Mouse (Mus musculus): ENCODE measurements around the gene Habp4. TPM values are rescaled to one million over a fixed set of nuclear protein-coding genes. Genes with fewer than 3 reads are reported as not detected.

Gene Habp4
- polyA plus RNA-seq, 1 experiment = 32.5 TPM

DNA sequence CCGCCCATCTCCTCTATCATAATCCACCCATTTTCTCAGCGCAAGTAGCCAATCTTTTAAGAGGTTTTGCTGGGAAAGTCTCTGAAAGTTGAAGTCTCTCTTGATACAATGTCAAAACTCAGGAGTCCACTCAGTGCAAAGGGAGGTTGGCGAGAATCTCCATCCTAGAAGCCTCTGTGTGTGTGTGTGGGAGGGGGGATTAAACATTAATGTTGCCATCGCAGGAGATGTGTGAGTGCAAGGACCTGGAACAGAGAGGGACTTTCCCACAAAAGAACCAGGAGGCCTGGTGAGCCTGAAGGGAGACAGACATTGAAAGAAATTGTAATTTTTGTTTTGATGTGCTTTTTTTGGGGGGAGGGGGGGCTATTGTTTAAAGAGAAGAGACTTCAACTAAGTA, 36.7 kb downstream of the Habp4 start:
- H3K4me2 ChIP-seq (ENCODE audit: low read depth) = no peak overlapping the region
- no peak overlapping the region for H3ac ChIP-seq (ENCODE audit: control insufficient read depth, insufficient read length)
- no peaks in the 10 kb centered on the region for H3K79me2 ChIP-seq (ENCODE audit: control insufficient read depth, insufficient read depth)
- peaks cover 3% of the 10 kb centered on the region for H3K36me3 ChIP-seq (ENCODE audit: control insufficient read depth, insufficient read depth)
- no peak overlapping the region for H3K4me3 ChIP-seq
- no peaks in the 10 kb centered on the region for H3K27me3 ChIP-seq (ENCODE audit: control insufficient read depth, insufficient read depth, insufficient read length)
- TF ChIP-seq POLR2AphosphoS2 (IDR thresholded peaks at IDR 0.05; ENCODE audit: insufficient read length, low read depth) = no peak
- TF ChIP-seq TCF12 (IDR thresholded peaks at IDR 0.05; ENCODE audit: insufficient read depth, poor library complexity, severe bottlenecking) = no peak
- TF ChIP-seq REST (IDR thresholded peaks at IDR 0.05; ENCODE audit: insufficient read depth, insufficient read length) = no peak
- TF ChIP-seq MYOG (IDR thresholded peaks at IDR 0.05; ENCODE audit: control insufficient read depth in 1 of 3, insufficient read depth in 1 of 3, insufficient read length in 2 of 3, low read depth in 2 of 3) = no peak
- TF ChIP-seq MAX (IDR thresholded peaks at IDR 0.05; ENCODE audit: low read depth) = no peak
- no peak for TF ChIP-seq CEBPB (IDR thresholded peaks at IDR 0.05; ENCODE audit: insufficient read depth, poor library complexity, severe bottlenecking)
- no peak for TF ChIP-seq POLR2A (IDR thresholded peaks at IDR 0.05; ENCODE audit: insufficient read length, low read depth)
- TF ChIP-seq MYOD1 (IDR thresholded peaks at IDR 0.05; ENCODE audit: control insufficient read depth in 1 of 3, insufficient read length in 2 of 3, low read depth in 2 of 3) = no peak
- TF ChIP-seq E2F4 (IDR thresholded peaks at IDR 0.05; ENCODE audit: insufficient read depth) = no peak
- TF ChIP-seq USF1 (IDR thresholded peaks at IDR 0.05; ENCODE audit: low read depth) = no peak
- TF ChIP-seq TCF3 (IDR thresholded peaks at IDR 0.05; ENCODE audit: insufficient read length, low read depth) = no peak
- TF ChIP-seq SRF (IDR thresholded peaks at IDR 0.05; ENCODE audit: control insufficient read depth, insufficient read length, low read depth) = no peak

GRCm38 (mm10) chr13:64200911-64201310, 39.3 kb downstream of the Habp4 start:
- Histone ChIP-seq H3K79me2 (ENCODE audit: control insufficient read depth, insufficient read depth) (no peaks in the 10 kb centered on the region), H3K4me2 (ENCODE audit: low read depth) (no peak overlapping the region), H3ac (ENCODE audit: control insufficient read depth, insufficient read length) (no peak overlapping the region), H3K36me3 (ENCODE audit: control insufficient read depth, insufficient read depth) (peaks cover 3% of the 10 kb centered on the region), H3K27me3 (ENCODE audit: control insufficient read depth, insufficient read depth, insufficient read length) (no peaks in the 10 kb centered on the region), H3K4me3 (no peak overlapping the region)
- no peak for TF ChIP-seq CEBPB (IDR thresholded peaks at IDR 0.05; ENCODE audit: insufficient read depth, poor library complexity, severe bottlenecking)
- TF ChIP-seq E2F4 (IDR thresholded peaks at IDR 0.05; ENCODE audit: insufficient read depth) = no peak
- no peak for TF ChIP-seq POLR2A (IDR thresholded peaks at IDR 0.05; ENCODE audit: insufficient read length, low read depth)
- no peak for TF ChIP-seq REST (IDR thresholded peaks at IDR 0.05; ENCODE audit: insufficient read depth, insufficient read length)
- TF ChIP-seq MYOD1 (IDR thresholded peaks at IDR 0.05; ENCODE audit: control insufficient read depth in 1 of 3, insufficient read length in 2 of 3, low read depth in 2 of 3) = no peak
- no peak for TF ChIP-seq SRF (IDR thresholded peaks at IDR 0.05; ENCODE audit: control insufficient read depth, insufficient read length, low read depth)
- TF ChIP-seq TCF3 (IDR thresholded peaks at IDR 0.05; ENCODE audit: insufficient read length, low read depth) = no peak
- TF ChIP-seq MAX (IDR thresholded peaks at IDR 0.05; ENCODE audit: low read depth) = no peak
- no peak for TF ChIP-seq POLR2AphosphoS2 (IDR thresholded peaks at IDR 0.05; ENCODE audit: insufficient read length, low read depth)
- TF ChIP-seq MYOG (IDR thresholded peaks at IDR 0.05; ENCODE audit: control insufficient read depth in 1 of 3, insufficient read depth in 1 of 3, insufficient read length in 2 of 3, low read depth in 2 of 3) = no peak
- no peak for TF ChIP-seq TCF12 (IDR thresholded peaks at IDR 0.05; ENCODE audit: insufficient read depth, poor library complexity, severe bottlenecking)
- TF ChIP-seq USF1 (IDR thresholded peaks at IDR 0.05; ENCODE audit: low read depth) = no peak

GRCm38 (mm10) chr13:64204726-64205125, 43.1 kb downstream of the Habp4 start:
- H3K36me3 ChIP-seq (ENCODE audit: control insufficient read depth, insufficient read depth) = peaks cover 4% of the 10 kb centered on the region
- H3K79me2 ChIP-seq (ENCODE audit: control insufficient read depth, insufficient read depth) = no peaks in the 10 kb centered on the region
- no peak overlapping the region for H3K4me3 ChIP-seq
- TF ChIP-seq POLR2AphosphoS2 (IDR thresholded peaks at IDR 0.05; ENCODE audit: insufficient read length, low read depth) (no peak), REST (IDR thresholded peaks at IDR 0.05; ENCODE audit: insufficient read depth, insufficient read length) (no peak), POLR2A (IDR thresholded peaks at IDR 0.05; ENCODE audit: insufficient read length, low read depth) (no peak), E2F4 (IDR thresholded peaks at IDR 0.05; ENCODE audit: insufficient read depth) (no peak), MYOG (IDR thresholded peaks at IDR 0.05; ENCODE audit: control insufficient read depth in 1 of 3, insufficient read depth in 1 of 3, insufficient read length in 2 of 3, low read depth in 2 of 3) (no peak), SRF (IDR thresholded peaks at IDR 0.05; ENCODE audit: control insufficient read depth, insufficient read length, low read depth) (no peak), TCF3 (IDR thresholded peaks at IDR 0.05; ENCODE audit: insufficient read length, low read depth) (no peak), MYOD1 (IDR thresholded peaks at IDR 0.05; ENCODE audit: control insufficient read depth in 1 of 3, insufficient read length in 2 of 3, low read depth in 2 of 3) (no peak), USF1 (IDR thresholded peaks at IDR 0.05; ENCODE audit: low read depth) (no peak), CEBPB (IDR thresholded peaks at IDR 0.05; ENCODE audit: insufficient read depth, poor library complexity, severe bottlenecking) (no peak), MAX (IDR thresholded peaks at IDR 0.05; ENCODE audit: low read depth) (no peak)
- H3K27me3 ChIP-seq (ENCODE audit: control insufficient read depth, insufficient read depth, insufficient read length) = no peaks in the 10 kb centered on the region
- no peak overlapping the region for H3K4me2 ChIP-seq (ENCODE audit: low read depth)
- H3ac ChIP-seq (ENCODE audit: control insufficient read depth, insufficient read length) = no peak overlapping the region

GRCm38 (mm10) chr13:64205186-64205585, 43.6 kb downstream of the Habp4 start:
- H3K79me2 ChIP-seq (ENCODE audit: control insufficient read depth, insufficient read depth) = no peaks in the 10 kb centered on the region
- no peaks in the 10 kb centered on the region for H3K27me3 ChIP-seq (ENCODE audit: control insufficient read depth, insufficient read depth, insufficient read length)
- peaks cover 4% of the 10 kb centered on the region for H3K36me3 ChIP-seq (ENCODE audit: control insufficient read depth, insufficient read depth)
- no peak overlapping the region for H3ac ChIP-seq (ENCODE audit: control insufficient read depth, insufficient read length)
- TF ChIP-seq POLR2AphosphoS2 (IDR thresholded peaks at IDR 0.05; ENCODE audit: insufficient read length, low read depth) (no peak), MAX (IDR thresholded peaks at IDR 0.05; ENCODE audit: low read depth) (no peak), SRF (IDR thresholded peaks at IDR 0.05; ENCODE audit: control insufficient read depth, insufficient read length, low read depth) (no peak), REST (IDR thresholded peaks at IDR 0.05; ENCODE audit: insufficient read depth, insufficient read length) (no peak), MYOD1 (IDR thresholded peaks at IDR 0.05; ENCODE audit: control insufficient read depth in 1 of 3, insufficient read length in 2 of 3, low read depth in 2 of 3) (no peak), CEBPB (IDR thresholded peaks at IDR 0.05; ENCODE audit: insufficient read depth, poor library complexity, severe bottlenecking) (no peak), E2F4 (IDR thresholded peaks at IDR 0.05; ENCODE audit: insufficient read depth) (no peak), TCF12 (IDR thresholded peaks at IDR 0.05; ENCODE audit: insufficient read depth, poor library complexity, severe bottlenecking) (no peak), USF1 (IDR thresholded peaks at IDR 0.05; ENCODE audit: low read depth) (no peak), POLR2A (IDR thresholded peaks at IDR 0.05; ENCODE audit: insufficient read length, low read depth) (no peak)
- no peak overlapping the region for H3K4me3 ChIP-seq
- H3K4me2 ChIP-seq (ENCODE audit: low read depth) = no peak overlapping the region
